Mouse (Mus musculus) bone marrow macrophage, adult 2 months (primary cell): ENCODE data around the gene Fbxo3.

Source experiments
- CTCF ChIP-seq: IDR thresholded peaks from 2 replicates; pipeline ENCODE4 v1.5.1; 2012; ENCODE audit warnings: low read depth, mild to moderate bottlenecking, low read length, moderate library complexity
- POLR2A ChIP-seq: IDR thresholded peaks from 2 replicates; pipeline ENCODE4 v1.6.1; 2012; ENCODE audit warnings: mild to moderate bottlenecking, low read depth, low read length, borderline replicate concordance

GRCm38 (mm10) chr2:104104800-104105199 is 77.3 kb downstream of the Fbxo3 start:
- TF ChIP-seq CTCF (no peak), POLR2A (no peak)
